Mouse (Mus musculus): ENCODE measurements around the gene Med15. TPM values are rescaled to one million over a fixed set of nuclear protein-coding genes. Genes with fewer than 3 reads are reported as not detected.

The Med15 gene
- polyA plus RNA-seq, 1 experiment from 2014 or later = 45.2 TPM

DNA sequence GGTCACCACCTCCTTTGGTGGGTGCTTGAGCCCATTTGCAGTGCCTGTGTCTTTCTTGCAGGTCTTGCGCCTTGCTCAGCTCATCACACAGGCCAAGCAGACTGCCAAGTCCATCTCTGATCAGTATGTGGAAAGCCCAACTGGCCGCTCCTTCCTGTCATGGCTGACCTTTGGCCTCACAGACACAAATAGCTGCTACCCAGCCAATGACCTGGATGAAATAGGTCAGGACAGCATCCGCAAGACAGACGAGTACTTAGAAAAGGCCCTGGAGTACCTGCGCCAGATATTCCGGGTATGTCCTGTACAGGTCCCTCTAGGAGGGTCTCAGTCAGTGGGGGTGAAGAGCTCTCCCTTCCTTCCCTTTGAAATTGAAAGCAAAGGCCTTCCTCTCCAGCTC lies 91.4 kb downstream of the Med15 start:
- H3K4me3 ChIP-seq = no peak overlapping the region
- WGBS = 86% methylated on average over 6 of the region's 6 CpGs
- no peaks in the 10 kb centered on the region; the same call in 1 of the 2 replicates for H3K27me3 ChIP-seq (ENCODE audit: low read depth, poor library complexity, severe bottlenecking)
- H3K36me3 ChIP-seq = peaks cover 75% of the 10 kb centered on the region
- no peak for DNase-seq (ENCODE audit: low spot score)
- peaks cover 5% of the 10 kb centered on the region for H3K4me1 ChIP-seq
- no peaks in the 10 kb centered on the region for H3K9me3 ChIP-seq (replicated peaks)
- no peak overlapping the region for H3K27ac ChIP-seq (replicated peaks)

- no peaks in the 10 kb centered on the region for H3K4me1 ChIP-seq
- WGBS = 95% methylated on average over 9 of the region's 9 CpGs
- H3K27me3 ChIP-seq (ENCODE audit: low read depth, poor library complexity, severe bottlenecking) = no peaks in the 10 kb centered on the region; the same call in 1 of the 2 replicates
- H3K9me3 ChIP-seq (replicated peaks) = no peaks in the 10 kb centered on the region
- H3K27ac ChIP-seq (replicated peaks) = no peak overlapping the region
- peaks cover 81% of the 10 kb centered on the region for H3K36me3 ChIP-seq
- no peak overlapping the region for H3K4me3 ChIP-seq
- no peak for DNase-seq (ENCODE audit: low spot score)
Measured at GRCm38 (mm10) chr16:17640706-17641105, 92.0 kb downstream of the Med15 start.

- no peak for DNase-seq (ENCODE audit: low spot score)
- Histone ChIP-seq H3K4me3 (no peak overlapping the region), H3K27me3 (ENCODE audit: low read depth, poor library complexity, severe bottlenecking) (no peaks in the 10 kb centered on the region; the same call in 1 of the 2 replicates), H3K9me3 (replicated peaks) (no peaks in the 10 kb centered on the region), H3K4me1 (no peaks in the 10 kb centered on the region), H3K36me3 (peaks cover 87% of the 10 kb centered on the region), H3K27ac (replicated peaks) (no peak overlapping the region)
- WGBS = 94% methylated on average over 6 of the region's 6 CpGs
Measured at GRCm38 (mm10) chr16:17639951-17640350, 92.7 kb downstream of the Med15 start.

GRCm38 (mm10) chr16:17639081-17639480 lies 93.6 kb downstream of the Med15 start:
- Histone ChIP-seq H3K9me3 (replicated peaks) (no peaks in the 10 kb centered on the region), H3K36me3 (peaks cover 96% of the 10 kb centered on the region), H3K4me1 (no peaks in the 10 kb centered on the region), H3K4me3 (no peak overlapping the region), H3K27ac (replicated peaks) (no peak overlapping the region), H3K27me3 (ENCODE audit: low read depth, poor library complexity, severe bottlenecking) (no peaks in the 10 kb centered on the region)
- DNase-seq (ENCODE audit: low spot score) = no peak
- WGBS = 95% methylated on average over 3 of the region's 3 CpGs

GRCm38 (mm10) chr16:17638036-17638628 lies 94.6 kb downstream of the Med15 start:
- DNase-seq (ENCODE audit: low spot score) = no peak
- H3K27ac ChIP-seq (replicated peaks) = no peak overlapping the region
- H3K9me3 ChIP-seq (replicated peaks) = no peaks in the 10 kb centered on the region
- no peaks in the 10 kb centered on the region for H3K27me3 ChIP-seq (ENCODE audit: low read depth, poor library complexity, severe bottlenecking)
- H3K36me3 ChIP-seq = peaks cover 97% of the 10 kb centered on the region
- H3K4me3 ChIP-seq = no peak overlapping the region
- H3K4me1 ChIP-seq = no peaks in the 10 kb centered on the region
- WGBS = 91% methylated on average over 9 of the region's 9 CpGs

DNA sequence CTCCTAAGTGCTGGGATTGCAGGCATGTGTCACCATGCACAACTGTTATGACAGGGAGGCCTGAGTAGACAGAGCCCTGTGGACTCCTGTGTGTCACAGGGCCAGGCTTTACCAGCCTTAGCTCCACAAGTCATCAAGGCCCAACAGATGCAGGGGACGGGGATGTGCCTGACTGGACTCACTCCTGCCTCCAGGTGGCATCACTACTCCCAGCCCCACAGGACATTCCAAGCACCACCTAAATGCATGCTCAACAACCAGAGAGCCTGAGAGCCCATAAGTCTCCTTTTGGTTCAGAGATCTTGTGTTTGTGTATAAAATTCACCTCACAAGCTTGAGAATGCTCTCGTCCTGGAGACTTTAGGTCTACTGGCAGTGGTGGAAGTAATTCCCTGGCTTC lies 95.1 kb downstream of the Med15 start:
- WGBS = 73% methylated on average over 2 of the region's 2 CpGs

DNA sequence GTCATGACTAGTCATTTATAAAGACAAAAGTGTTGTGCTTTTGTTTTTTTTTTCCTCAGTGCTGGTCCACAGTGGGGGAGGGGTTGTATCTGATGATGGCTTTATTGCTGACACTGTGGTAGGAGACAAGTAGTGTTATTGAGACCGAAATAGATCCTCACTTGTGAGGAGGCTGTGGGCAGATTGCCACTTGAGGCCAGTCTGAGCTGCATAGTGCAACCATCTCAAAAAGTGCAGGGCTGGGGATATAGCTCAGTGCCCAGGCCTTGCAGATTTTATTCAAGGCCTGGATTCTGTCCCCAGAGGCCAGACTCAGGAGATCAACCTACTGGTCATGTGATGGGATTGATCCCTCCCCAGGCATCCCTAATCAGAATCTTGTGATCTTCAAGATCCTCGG lies 95.8 kb downstream of the Med15 start:
- H3K4me3 ChIP-seq = no peak overlapping the region
- 85% methylated on average over 2 of the region's 2 CpGs for WGBS
- H3K9me3 ChIP-seq (replicated peaks) = no peaks in the 10 kb centered on the region
- no peak overlapping the region for H3K27ac ChIP-seq (replicated peaks)
- H3K4me1 ChIP-seq = no peaks in the 10 kb centered on the region
- peaks cover 97% of the 10 kb centered on the region for H3K36me3 ChIP-seq
- DNase-seq (ENCODE audit: low spot score) = no peak
- no peaks in the 10 kb centered on the region for H3K27me3 ChIP-seq (ENCODE audit: low read depth, poor library complexity, severe bottlenecking)

More for the DNA sequence above, 95.1 kb downstream of the Med15 start:
- no peak overlapping the region for H3K27ac ChIP-seq (replicated peaks)
- H3K27me3 ChIP-seq (ENCODE audit: low read depth, poor library complexity, severe bottlenecking) = no peaks in the 10 kb centered on the region
- peaks cover 97% of the 10 kb centered on the region for H3K36me3 ChIP-seq
- H3K9me3 ChIP-seq (replicated peaks) = no peaks in the 10 kb centered on the region
- no peaks in the 10 kb centered on the region for H3K4me1 ChIP-seq
- no peak for DNase-seq (ENCODE audit: low spot score)
- no peak overlapping the region for H3K4me3 ChIP-seq

DNA sequence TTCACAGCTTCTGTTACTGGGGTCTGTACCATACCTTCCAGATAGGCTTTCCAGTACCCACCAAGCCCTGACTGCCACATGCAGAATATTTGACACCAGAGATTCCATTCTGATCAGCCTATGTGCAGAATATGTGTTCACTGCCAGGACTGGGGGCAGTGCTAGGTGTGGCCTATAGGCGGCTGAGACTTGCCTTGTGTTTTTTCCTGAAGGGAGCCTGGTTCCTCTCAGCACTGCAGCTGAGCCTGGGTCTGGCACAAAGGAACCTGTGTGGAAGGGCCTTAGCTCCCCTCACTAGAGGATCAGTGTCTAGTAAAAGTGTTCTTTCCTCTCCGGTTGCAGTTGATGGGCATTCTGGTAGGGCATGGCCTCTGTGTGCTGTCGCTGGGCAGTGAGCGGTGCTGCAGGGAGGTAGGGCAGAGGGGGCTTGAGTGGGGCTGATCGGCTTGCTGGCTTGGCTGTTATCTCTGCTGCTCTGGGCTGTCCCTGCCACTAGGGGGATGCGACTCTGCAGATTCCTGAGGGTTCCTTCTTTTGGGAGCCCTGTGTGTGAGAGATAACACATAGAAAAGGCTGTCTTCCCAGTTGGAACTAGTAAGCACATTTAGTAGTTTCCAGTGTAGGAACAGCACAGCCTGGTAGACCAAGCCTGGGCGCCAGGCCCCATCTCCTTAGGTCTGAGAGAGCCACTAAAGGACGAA lies 99.1 kb downstream of the Med15 start:
- Histone ChIP-seq H3K4me1 (no peaks in the 10 kb centered on the region), H3K36me3 (peaks cover 98% of the 10 kb centered on the region), H3K27ac (replicated peaks) (no peak overlapping the region), H3K4me3 (no peak overlapping the region), H3K9me3 (replicated peaks) (no peaks in the 10 kb centered on the region), H3K27me3 (ENCODE audit: low read depth, poor library complexity, severe bottlenecking) (no peaks in the 10 kb centered on the region)
- WGBS = 78% methylated on average over 8 of the region's 8 CpGs
- no peak for DNase-seq (ENCODE audit: low spot score)

DNA sequence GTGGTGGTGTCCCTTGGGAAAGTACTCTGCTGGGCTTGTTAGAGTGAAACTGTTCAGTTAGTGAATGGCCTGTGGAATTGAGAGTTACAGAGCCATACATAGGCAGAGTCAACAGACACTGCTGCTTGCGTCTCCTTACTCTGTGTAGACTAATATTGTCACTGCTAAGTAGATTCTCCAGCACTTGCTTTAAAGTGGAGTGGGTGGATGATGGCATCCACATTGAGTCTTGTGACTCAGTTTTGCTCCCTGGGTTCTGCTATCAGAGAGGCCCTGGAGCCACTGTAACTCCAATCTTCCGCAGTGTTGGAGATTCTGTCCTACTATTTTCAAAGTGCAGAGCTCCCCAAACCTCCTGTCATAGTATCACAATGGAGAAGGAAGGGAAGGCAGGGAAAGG lies 100.1 kb downstream of the Med15 start:
- no peak for DNase-seq (ENCODE audit: low spot score)
- Histone ChIP-seq H3K9me3 (replicated peaks) (no peaks in the 10 kb centered on the region), H3K27me3 (ENCODE audit: low read depth, poor library complexity, severe bottlenecking) (no peaks in the 10 kb centered on the region), H3K4me3 (no peak overlapping the region), H3K36me3 (peaks cover 98% of the 10 kb centered on the region), H3K27ac (replicated peaks) (no peak overlapping the region), H3K4me1 (no peaks in the 10 kb centered on the region)
- WGBS = 89% methylated on average over 2 of the region's 2 CpGs

GRCm38 (mm10) chr16:17626269-17626555 lies 106.5 kb downstream of the Med15 start:
- H3K27me3 ChIP-seq (ENCODE audit: low read depth, poor library complexity, severe bottlenecking) = no peaks in the 10 kb centered on the region
- H3K4me3 ChIP-seq = no peak overlapping the region
- H3K9me3 ChIP-seq (replicated peaks) = no peaks in the 10 kb centered on the region
- peaks cover 97% of the 10 kb centered on the region for H3K36me3 ChIP-seq
- 94% methylated on average over 5 of the region's 5 CpGs for WGBS
- no peak overlapping the region for H3K27ac ChIP-seq (replicated peaks)
- no peaks in the 10 kb centered on the region for H3K4me1 ChIP-seq
- DNase-seq (ENCODE audit: low spot score) = no peak

- WGBS = 73% methylated on average over 8 of the region's 8 CpGs
- Histone ChIP-seq H3K9me3 (replicated peaks) (no peaks in the 10 kb centered on the region), H3K4me1 (peaks cover under 1% of the 10 kb centered on the region; the same call in 1 of the 2 replicates), H3K27ac (replicated peaks) (no peak overlapping the region), H3K36me3 (peaks cover 94% of the 10 kb centered on the region), H3K4me3 (no peak overlapping the region), H3K27me3 (ENCODE audit: low read depth, poor library complexity, severe bottlenecking) (no peaks in the 10 kb centered on the region)
- no peak for DNase-seq (ENCODE audit: low spot score)
Measured at GRCm38 (mm10) chr16:17625488-17626268, 107.0 kb downstream of the Med15 start.

GRCm38 (mm10) chr16:17621936-17622335 lies 110.8 kb downstream of the Med15 start:
- no peak overlapping the region for H3K4me3 ChIP-seq
- DNase-seq (ENCODE audit: low spot score) = no peak
- H3K27me3 ChIP-seq (ENCODE audit: low read depth, poor library complexity, severe bottlenecking) = no peaks in the 10 kb centered on the region; the same call in 1 of the 2 replicates
- no peak overlapping the region for H3K27ac ChIP-seq (replicated peaks)
- H3K9me3 ChIP-seq (replicated peaks) = no peaks in the 10 kb centered on the region
- 97% methylated on average over 1 of the region's 1 CpGs for WGBS
- peaks cover 11% of the 10 kb centered on the region for H3K4me1 ChIP-seq
- peaks cover 56% of the 10 kb centered on the region for H3K36me3 ChIP-seq

All from midbrain, embryonic 10.5 days (tissue).